Mouse (Mus musculus): ENCODE measurements around the gene Clmn. TPM values are rescaled to one million over a fixed set of nuclear protein-coding genes. Genes with fewer than 3 reads are reported as not detected.
A peak's percentile ranks its signal among the peaks of the same experiment; 100 is the strongest.

Gene Clmn
- total and polyA plus RNA-seq, 3 experiments = not detected

GRCm38 (mm10) chr12:104799365-104799764 is 65.5 kb downstream of the Clmn start:
- Histone ChIP-seq H3K27me3 (ENCODE audit: control insufficient read depth in 1 of 2, insufficient read depth in 2 of 2, low read length in 2 of 2) (no peaks in the 10 kb centered on the region), H3K4me1 (ENCODE audit: control insufficient read depth in 1 of 2, insufficient read depth in 2 of 2, low read length in 2 of 2) (no peaks in the 10 kb centered on the region), H3K4me3 (ENCODE audit: control insufficient read depth in 1 of 2, insufficient read depth in 1 of 2, low read depth in 2 of 2, low read length in 2 of 2) (no peak overlapping the region), H3K9ac (ENCODE audit: control insufficient read depth, low read depth, low read length, poor library complexity, severe bottlenecking) (no peak overlapping the region), H3K36me3 (ENCODE audit: control insufficient read depth in 1 of 2, insufficient read depth in 2 of 2, low read length in 2 of 2) (no peaks in the 10 kb centered on the region), H3K27ac (ENCODE audit: control insufficient read depth, low read depth, low read length) (no peak overlapping the region), H3K79me2 (ENCODE audit: control insufficient read depth, insufficient read depth, low read length, poor library complexity) (no peaks in the 10 kb centered on the region), H3K9me3 (replicated peaks; ENCODE audit: insufficient read depth, low read length) (no peaks in the 10 kb centered on the region)
- DNase-seq (ENCODE audit: low read depth, low spot score) = peak; percentile 16
- no peak for TF ChIP-seq KAT2A (conservative IDR thresholded peaks at IDR 0.05; ENCODE audit: low read depth, low read length)
- no peak for TF ChIP-seq USF1 (IDR thresholded peaks at IDR 0.05; ENCODE audit: low read depth, low read length)
- TF ChIP-seq RAD21 (IDR thresholded peaks at IDR 0.05; ENCODE audit: low read depth, low read length) = peak; percentile 28
- TF ChIP-seq CTCF (IDR thresholded peaks at IDR 0.05 in 2 of 3, conservative IDR thresholded peaks at IDR 0.05 in 1 of 3; ENCODE audit: control insufficient read depth in 1 of 3, insufficient read depth in 1 of 3, low read depth in 2 of 3, low read length in 3 of 3, poor library complexity in 1 of 3, severe bottlenecking in 1 of 3) = peak in 2 of 3 experiments; percentile 6 to 23; a peak in 1 of 6 replicates
- no peak for TF ChIP-seq SMC3 (IDR thresholded peaks at IDR 0.05; ENCODE audit: low read depth, low read length)
- no peak for TF ChIP-seq MAZ (IDR thresholded peaks at IDR 0.05; ENCODE audit: low read depth, low read length)
- no peak for TF ChIP-seq JUND (IDR thresholded peaks at IDR 0.05; ENCODE audit: low read depth, low read length)
- no peak for TF ChIP-seq ZKSCAN1 (IDR thresholded peaks at IDR 0.05; ENCODE audit: low read depth, low read length)
- no peak for TF ChIP-seq EP300 (IDR thresholded peaks at IDR 0.05; ENCODE audit: low read depth in 1 of 2, low read length in 2 of 2)
- TF ChIP-seq MEF2A (IDR thresholded peaks at IDR 0.05; ENCODE audit: extremely low read depth, insufficient replicate concordance, low read depth, low read length, poor library complexity, severe bottlenecking) = no peak
- TF ChIP-seq RCOR1 (IDR thresholded peaks at IDR 0.05; ENCODE audit: low read depth, low read length) = no peak

DNA sequence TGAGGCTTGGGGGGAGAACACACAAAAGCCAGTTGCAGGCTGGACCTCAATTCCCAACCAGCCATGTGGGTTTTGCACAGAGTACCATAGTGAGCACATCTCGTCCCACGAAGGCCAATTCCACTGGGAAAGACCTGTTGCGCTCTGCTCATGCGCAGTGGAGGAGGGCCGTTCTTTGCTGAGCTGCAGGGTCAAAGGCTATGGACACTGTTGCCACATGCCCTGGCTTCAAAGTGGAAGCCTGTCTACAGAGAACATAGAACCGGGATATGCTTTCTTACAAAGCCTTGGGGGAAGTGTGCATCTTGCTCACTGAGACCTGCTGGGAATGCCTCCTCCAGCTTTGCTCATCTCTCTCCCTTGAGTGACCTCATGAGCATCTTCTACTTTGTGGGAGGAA is 67.0 kb downstream of the Clmn start:
- DNase-seq (ENCODE audit: low read depth, low spot score) = no peak
- Histone ChIP-seq H3K4me1 (ENCODE audit: control insufficient read depth in 1 of 2, insufficient read depth in 2 of 2, low read length in 2 of 2) (no peaks in the 10 kb centered on the region), H3K4me3 (ENCODE audit: control insufficient read depth in 1 of 2, insufficient read depth in 1 of 2, low read depth in 2 of 2, low read length in 2 of 2) (no peak overlapping the region), H3K9me3 (replicated peaks; ENCODE audit: insufficient read depth, low read length) (no peaks in the 10 kb centered on the region), H3K9ac (ENCODE audit: control insufficient read depth, low read depth, low read length, poor library complexity, severe bottlenecking) (no peak overlapping the region), H3K27ac (ENCODE audit: control insufficient read depth, low read depth, low read length) (no peak overlapping the region), H3K36me3 (ENCODE audit: control insufficient read depth in 1 of 2, insufficient read depth in 2 of 2, low read length in 2 of 2) (no peaks in the 10 kb centered on the region), H3K27me3 (ENCODE audit: control insufficient read depth in 1 of 2, insufficient read depth in 2 of 2, low read length in 2 of 2) (no peaks in the 10 kb centered on the region), H3K79me2 (ENCODE audit: control insufficient read depth, insufficient read depth, low read length, poor library complexity) (no peaks in the 10 kb centered on the region)
- no peak for TF ChIP-seq GABPA (IDR thresholded peaks at IDR 0.05; ENCODE audit: low read depth, low read length)
- TF ChIP-seq TCF12 (IDR thresholded peaks at IDR 0.05; ENCODE audit: low read depth, low read length) = no peak
- TF ChIP-seq NRF1 (IDR thresholded peaks at IDR 0.05; ENCODE audit: insufficient read depth, low read depth, low read length, poor library complexity, severe bottlenecking) = no peak
- no peak for TF ChIP-seq UBTF (IDR thresholded peaks at IDR 0.05; ENCODE audit: borderline replicate concordance, insufficient read depth, low read depth, low read length)
- TF ChIP-seq GATA1 (IDR thresholded peaks at IDR 0.05; ENCODE audit: low read depth, low read length) = no peak
- no peak for TF ChIP-seq RCOR1 (IDR thresholded peaks at IDR 0.05; ENCODE audit: low read depth, low read length)
- TF ChIP-seq HCFC1 (IDR thresholded peaks at IDR 0.05; ENCODE audit: low read depth, low read length) = no peak
- no peak for TF ChIP-seq USF2 (IDR thresholded peaks at IDR 0.05; ENCODE audit: borderline replicate concordance in 1 of 2, insufficient read depth in 1 of 2, low read depth in 1 of 2, low read length in 2 of 2)
- no peak for TF ChIP-seq ZNF384 (IDR thresholded peaks at IDR 0.05; ENCODE audit: low read depth, low read length)
- no peak for TF ChIP-seq CHD2 (IDR thresholded peaks at IDR 0.05; ENCODE audit: low read length)
- no peak for TF ChIP-seq MAFK (IDR thresholded peaks at IDR 0.05; ENCODE audit: borderline replicate concordance, low read depth, low read length)
- no peak for TF ChIP-seq JUND (IDR thresholded peaks at IDR 0.05; ENCODE audit: low read depth, low read length)
- TF ChIP-seq SIN3A (IDR thresholded peaks at IDR 0.05; ENCODE audit: low read length) = no peak
- no peak for TF ChIP-seq POLR2AphosphoS5 (IDR thresholded peaks at IDR 0.05; ENCODE audit: borderline replicate concordance, low read depth, low read length)
- TF ChIP-seq MAZ (IDR thresholded peaks at IDR 0.05; ENCODE audit: low read depth, low read length) = no peak
- TF ChIP-seq KAT2A (conservative IDR thresholded peaks at IDR 0.05; ENCODE audit: low read depth, low read length) = no peak
